Mouse (Mus musculus) heart, embryonic 11.5 days (tissue): ENCODE results near the gene Il3. TPM values are rescaled to one million over a fixed set of nuclear protein-coding genes. Genes with fewer than 3 reads are reported as not detected.

Source experiments
- ATAC-seq: fragments of 200-750 bp; cut with Nextera tagmentation; replicated peaks from 2 replicates; pipeline ENCODE4 v1.8.0; 2017; ENCODE audit warnings: moderate library complexity; ENCODE audit not compliant: insufficient number of reproducible peaks, low FRiP score, low TSS enrichment
- H3K27ac ChIP-seq: fragments of 300-500 bp; sonication (generic); 2 replicates; pipeline ENCODE4 v1.5.1; 2014; ENCODE audit warnings: mild to moderate bottlenecking, low read depth, low read length
- H3K27me3 ChIP-seq: fragments of 300-500 bp; sonication (generic); 2 replicates; pipeline ENCODE4 v1.6.1; 2014; ENCODE audit warnings: mild to moderate bottlenecking, low read length, mixed read lengths; ENCODE audit not compliant: control insufficient read depth, insufficient read depth
- H3K36me3 ChIP-seq: fragments of 300-500 bp; sonication (generic); 2 replicates; pipeline ENCODE4 v1.6.1; 2014; ENCODE audit warnings: mild to moderate bottlenecking, low read length, moderate library complexity, mixed read lengths; ENCODE audit not compliant: control insufficient read depth, insufficient read depth
- H3K4me1 ChIP-seq: fragments of 300-500 bp; sonication (generic); 2 replicates; pipeline ENCODE4 v1.6.1; 2014; ENCODE audit warnings: low read length; ENCODE audit not compliant: control insufficient read depth, insufficient read depth
- H3K4me2 ChIP-seq: fragments of 300-500 bp; sonication (generic); 2 replicates; pipeline ENCODE4 v1.6.1; 2014; ENCODE audit warnings: mild to moderate bottlenecking, moderate library complexity
- H3K4me3 ChIP-seq: fragments of 300-500 bp; sonication (generic); 2 replicates; pipeline ENCODE4 v1.5.1; 2014; ENCODE audit warnings: low read depth, low read length
- H3K9ac ChIP-seq: fragments of 300-500 bp; sonication (generic); 2 replicates; pipeline ENCODE4 v1.6.1; 2014; ENCODE audit warnings: mild to moderate bottlenecking, low read depth, low read length, moderate library complexity
- H3K9me3 ChIP-seq: fragments of 300-500 bp; sonication (generic); replicated peaks from 2 replicates; pipeline ENCODE4 v1.6.1; 2016; ENCODE audit warnings: low read length; ENCODE audit not compliant: control insufficient read depth
- WGBS: fragments of 180-500 bp; shearing (Covaris S2); extraction: QIAGEN DNeasy Blood & Tissue Kit; methylation state at CpG from one replicate; pipeline ENCODE4 v1.1.7; 2014; ENCODE audit not compliant: insufficient replicate concordance; 5-methylcytosine and 5-hydroxymethylcytosine counted together
- polyA plus RNA-seq: library from polyadenylated mRNA; unstranded; fragments of >200 nt; fragmentation: Nextera tagmentation; extraction: Ambion mirVana; gene quantifications from 2 replicates; pipeline ENCODE4 v1.2.1, GENCODE M21; 2014

Il3 gene
- polyA plus RNA-seq, 1 experiment from 2014 or later: not detected

- Histone ChIP-seq H3K9ac (no peak overlapping the region), H3K27me3 (no peaks in the 10 kb centered on the region), H3K4me2 (no peak overlapping the region), H3K36me3 (no peaks in the 10 kb centered on the region), H3K27ac (no peak overlapping the region), H3K4me1 (0 out of 2 replicates have a peak, but pooled peaks cover 2% of the 10 kb centered on the region), H3K9me3 (no peaks in the 10 kb centered on the region), H3K4me3 (no peak overlapping the region)
- no peak for ATAC-seq
- WGBS: 67% methylated on average over 6 of the region's 6 CpGs
Observed at GRCm38 (mm10) chr11:54216091-54216490, 51.0 kb downstream of the Il3 start.

Other genes with a start within 250 kb of the Il3 start
- gene Slc22a4, start 239.2 kb downstream of the Il3 start, polyA plus RNA-seq: 4.0 and 5.4 TPM in 2 replicates
- gene Pdlim4, start 198.3 kb downstream of the Il3 start, polyA plus RNA-seq: 8.6 and 12.0 TPM in 2 replicates
- gene P4ha2, start 167.2 kb downstream of the Il3 start, polyA plus RNA-seq: 51.6 and 61.3 TPM in 2 replicates
- not detected in 2 replicates for gene Csf2, start 17.6 kb downstream of the Il3 start, polyA plus RNA-seq
- gene Acsl6, start 36.5 kb upstream of the Il3 start, polyA plus RNA-seq: 1.3 and 1.5 TPM in 2 replicates
- not detected in 2 replicates for gene Meikin, start 103.4 kb upstream of the Il3 start, polyA plus RNA-seq
- gene Fnip1, start 170.9 kb upstream of the Il3 start, polyA plus RNA-seq: 9.9 and 10.6 TPM in 2 replicates